Mouse (Mus musculus) cerebellum, adult 9-10 months (tissue): ENCODE measurements at regions not wholly inside any gene's neighbourhood (a gene's known extent, or its start where the extent isn't known, plus 50 kb on each side); places are given as distances from the start of the nearest gene placed in this dataset.

Experiments
- DNase-seq: peaks from one replicate; pipeline ENCODE4 v3.0.0; 2022

GRCm38 (mm10) chr6:100381046-100381445 is 93.8 kb upstream of the Rybp start:
- no peak for DNase-seq

- DNase-seq, result no peak
Measured at GRCm38 (mm10) chr6:100380536-100380935, 93.3 kb upstream of the Rybp start.

GRCm38 (mm10) chr6:100379792-100380191 is 92.5 kb upstream of the Rybp start:
- no peak for DNase-seq

GRCm38 (mm10) chr6:100378533-100378874 is 91.2 kb upstream of the Rybp start:
- no peak for DNase-seq

GRCm38 (mm10) chr6:100377828-100378532 is 90.7 kb upstream of the Rybp start:
- DNase-seq, result no peak

GRCm38 (mm10) chr6:100376656-100377055 is 89.4 kb upstream of the Rybp start:
- no peak for DNase-seq

- DNase-seq, result no peak
Measured at GRCm38 (mm10) chr6:100370828-100371227, 83.5 kb upstream of the Rybp start.

- DNase-seq, result no peak
Measured at GRCm38 (mm10) chr6:100370358-100370757, 83.1 kb upstream of the Rybp start.

GRCm38 (mm10) chr6:100366231-100366630 is 78.9 kb upstream of the Rybp start:
- no peak for DNase-seq

GRCm38 (mm10) chr6:100365791-100366190 is 78.5 kb upstream of the Rybp start:
- no peak for DNase-seq

GRCm38 (mm10) chr6:100363683-100364082 is 76.4 kb upstream of the Rybp start:
- DNase-seq, result no peak

- DNase-seq, result no peak
Measured at GRCm38 (mm10) chr6:100356617-100357399, 69.5 kb upstream of the Rybp start.

- no peak for DNase-seq
Measured at GRCm38 (mm10) chr6:100355858-100356257, 68.6 kb upstream of the Rybp start.

GRCm38 (mm10) chr6:100347481-100347880 is 60.2 kb upstream of the Rybp start:
- DNase-seq, result no peak

- no peak for DNase-seq
Measured at GRCm38 (mm10) chr6:100345073-100345472, 57.8 kb upstream of the Rybp start.

GRCm38 (mm10) chr6:100341305-100342290 is 54.3 kb upstream of the Rybp start:
- no peak for DNase-seq

GRCm38 (mm10) chr6:100338291-100338690 is 51.0 kb upstream of the Rybp start:
- DNase-seq, result no peak
